Mouse (Mus musculus): Measurements from ENCODE around the gene Ubxn6. TPM values are rescaled to one million over a fixed set of nuclear protein-coding genes. Genes with fewer than 3 reads are reported as not detected.

Ubxn6 gene
- 49.0 and 52.7 TPM in 2 replicates for polyA plus RNA-seq (2016; fragmentation: Nextera tagmentation; extraction: Ambion mirVana)

GRCm38 (mm10) chr17:56074827-56075208 lies at the start of gene Ubxn6:
Gene Ubxn6 (minus strand): TSS chr17:56075028.
- Histone ChIP-seq H3K27me3 (no peaks in the 10 kb centered on the region), H3K9ac (peak within 1 kb of the TSS; percentile 65), H3K4me1 (peaks cover 17% of the 10 kb centered on the region), H3K9me3 (no peaks in the 10 kb centered on the region), H3K4me2 (replicated peaks) (peak within 1 kb of the TSS; percentile 57), H3K36me3 (peaks cover 24% of the 10 kb centered on the region), H3K4me3 (peak within 1 kb of the TSS; percentile 73), H3K27ac (peak within 1 kb of the TSS; percentile 94)
- ATAC-seq (ENCODE audit: insufficient number of reproducible peaks, insufficient read depth, low FRiP score, low TSS enrichment): peak; percentile 44; the same call in 1 of the 2 replicates
- under 1% methylated on average over 35 of the region's 35 CpGs for WGBS

DNA sequence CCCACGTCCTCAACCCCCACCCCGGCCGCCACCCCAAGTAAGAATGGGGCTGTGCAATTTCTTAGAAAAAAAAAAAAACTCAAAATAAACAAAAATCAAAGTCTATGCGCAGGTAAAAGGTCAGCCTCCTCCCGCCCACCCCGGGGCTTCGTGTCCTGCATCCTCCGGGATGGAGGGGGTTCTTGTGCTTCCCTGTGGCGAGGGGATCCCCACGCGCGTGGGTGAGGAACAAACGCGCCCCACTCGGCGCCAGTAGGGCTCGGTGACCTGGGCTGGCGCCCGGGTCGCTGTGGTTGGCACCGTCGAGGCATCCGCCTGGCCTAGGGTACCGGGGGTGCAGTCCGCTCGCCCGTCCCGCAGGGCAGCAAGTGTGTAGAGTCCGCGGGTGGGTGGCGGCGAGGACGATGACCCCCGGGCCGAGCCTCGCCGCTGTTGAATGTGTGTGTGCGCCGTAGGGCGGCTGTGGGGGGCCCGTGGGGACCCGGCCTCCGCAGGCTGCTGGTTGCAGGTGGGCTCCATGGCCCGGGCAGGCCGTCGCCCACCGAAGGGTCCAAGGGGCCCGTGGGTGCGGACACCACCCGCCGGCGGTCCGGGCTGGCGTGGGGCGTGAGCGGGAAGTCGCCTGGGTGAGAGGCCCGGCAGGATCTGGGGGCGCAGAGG lies 49.0 kb upstream of the Ubxn6 start:
- Histone ChIP-seq H3K27ac (no peak overlapping the region), H3K9me3 (peaks cover 15% of the 10 kb centered on the region)
- no peak for ATAC-seq (ENCODE audit: insufficient number of reproducible peaks, insufficient read depth, low FRiP score, low TSS enrichment)

GRCm38 (mm10) chr17:56123161-56123560 lies 48.3 kb upstream of the Ubxn6 start:
- Histone ChIP-seq H3K27ac (no peak overlapping the region), H3K4me3 (no peak overlapping the region), H3K9me3 (peaks cover 15% of the 10 kb centered on the region), H3K4me1 (peaks cover 20% of the 10 kb centered on the region), H3K9ac (no peak overlapping the region), H3K27me3 (peaks cover 67% of the 10 kb centered on the region), H3K36me3 (no peaks in the 10 kb centered on the region), H3K4me2 (replicated peaks) (no peak overlapping the region)
- ATAC-seq (ENCODE audit: insufficient number of reproducible peaks, insufficient read depth, low FRiP score, low TSS enrichment): no peak
- WGBS: 88% methylated on average over 12 of the region's 12 CpGs

More for the DNA sequence above, 49.0 kb upstream of the Ubxn6 start:
- H3K36me3 ChIP-seq: no peaks in the 10 kb centered on the region
- H3K4me2 ChIP-seq (replicated peaks): peak overlapping the region; percentile 65
- peak overlapping the region; percentile 36 for H3K4me3 ChIP-seq
- H3K9ac ChIP-seq: peak overlapping the region; percentile 51
- peaks cover 20% of the 10 kb centered on the region for H3K4me1 ChIP-seq
- 42% methylated on average over 59 of the region's 59 CpGs for WGBS
- H3K27me3 ChIP-seq: peaks cover 60% of the 10 kb centered on the region

DNA sequence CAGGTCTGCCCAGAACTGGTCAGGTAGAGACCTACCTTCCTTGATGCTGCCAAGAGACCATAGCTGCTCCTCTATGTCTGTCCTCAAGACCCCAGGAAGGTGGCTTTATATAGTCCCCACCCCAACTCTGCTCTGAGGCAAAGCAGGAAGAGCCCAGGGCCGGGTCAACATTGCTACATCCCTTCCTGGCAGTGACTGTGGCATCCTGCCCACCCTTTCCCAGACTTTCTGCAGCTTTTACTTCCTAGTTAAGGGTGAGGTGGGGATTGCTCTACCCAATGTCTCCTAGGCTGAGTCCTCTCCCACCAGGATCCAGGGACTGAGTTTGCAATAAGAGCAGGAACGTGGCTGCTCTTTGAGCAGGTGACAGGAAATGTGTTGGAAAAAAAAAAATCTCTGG lies 47.0 kb upstream of the Ubxn6 start, which contains the start of gene Lrg1:
Gene Lrg1 (minus strand): TSS at position 176 of the 400 bp plus-strand sequence.
- no peak for ATAC-seq (ENCODE audit: insufficient number of reproducible peaks, insufficient read depth, low FRiP score, low TSS enrichment)
- 66% methylated on average over 2 of the region's 2 CpGs for WGBS
- peaks cover 15% of the 10 kb centered on the region for H3K9me3 ChIP-seq

DNA sequence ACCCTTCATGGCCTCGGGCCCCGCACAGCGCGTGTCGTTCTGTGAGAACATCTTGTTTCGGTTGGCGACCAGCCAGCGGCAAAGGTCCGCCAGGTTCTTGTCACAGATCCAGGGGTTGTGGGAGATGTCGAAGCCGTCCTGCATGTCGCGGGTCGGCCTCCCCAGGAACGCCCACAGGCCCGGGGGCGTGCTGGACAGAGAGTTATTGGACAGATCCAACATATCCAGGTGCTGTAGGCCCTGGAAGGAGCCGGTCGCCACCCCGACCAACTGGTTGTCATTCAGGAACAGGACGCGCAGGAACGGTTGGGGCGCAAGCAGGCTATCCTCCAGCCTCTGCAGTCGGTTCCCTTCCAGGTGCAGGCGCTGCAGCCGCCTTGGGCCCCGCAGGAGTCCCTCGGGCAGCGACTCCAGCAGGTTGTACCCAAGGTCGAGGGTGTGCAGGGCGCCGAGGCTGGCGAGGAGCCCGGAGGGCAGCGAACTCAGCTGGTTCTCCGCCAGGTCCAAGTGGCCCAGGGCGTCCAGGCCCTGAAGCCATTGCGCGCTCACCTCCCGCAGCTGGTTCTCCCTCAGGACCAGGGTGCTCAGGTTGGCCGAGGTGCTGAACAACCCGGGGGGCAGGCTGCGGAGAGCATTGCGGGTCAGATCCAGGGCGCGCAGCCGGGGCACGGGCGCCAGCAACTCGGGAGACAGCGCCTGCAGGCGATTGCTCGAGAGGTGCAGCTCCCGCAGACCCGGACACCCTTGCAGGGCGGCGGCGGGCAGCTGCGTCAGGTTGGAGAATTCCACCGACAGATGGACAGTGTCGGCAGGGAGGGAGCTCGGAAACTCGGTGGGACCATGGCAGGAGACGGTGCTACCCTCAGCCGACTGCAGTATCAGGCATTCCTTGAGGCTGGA lies 45.4 kb upstream of the Ubxn6 start:
- H3K27ac ChIP-seq: no peak overlapping the region
- H3K4me1 ChIP-seq: peaks cover 26% of the 10 kb centered on the region
- H3K4me2 ChIP-seq (replicated peaks): peak overlapping the region; percentile 22
- 0 out of 2 replicates have a peak overlapping the region, but pooled peaks have one; percentile 12 for H3K4me3 ChIP-seq
- no peak overlapping the region for H3K9ac ChIP-seq
- no peak for ATAC-seq (ENCODE audit: insufficient number of reproducible peaks, insufficient read depth, low FRiP score, low TSS enrichment)
- peaks cover 15% of the 10 kb centered on the region for H3K9me3 ChIP-seq
- H3K27me3 ChIP-seq: peaks cover 85% of the 10 kb centered on the region
- H3K36me3 ChIP-seq: no peaks in the 10 kb centered on the region
- 6% methylated on average over 66 of the region's 66 CpGs for WGBS

More for the DNA sequence above, 47.0 kb upstream of the Ubxn6 start, which contains the start of gene Lrg1:
- no peaks in the 10 kb centered on the region for H3K36me3 ChIP-seq
- peaks cover 77% of the 10 kb centered on the region for H3K27me3 ChIP-seq
- H3K27ac ChIP-seq: no peak within 1 kb of the TSS
- H3K4me1 ChIP-seq: peaks cover 26% of the 10 kb centered on the region
- H3K4me3 ChIP-seq: no peak within 1 kb of the TSS
- 0 out of 2 replicates have a peak within 1 kb of the TSS, but pooled peaks have one; percentile 22 for H3K4me2 ChIP-seq (replicated peaks)
- H3K9ac ChIP-seq: no peak within 1 kb of the TSS

GRCm38 (mm10) chr17:56119431-56119830 lies 44.6 kb upstream of the Ubxn6 start:
- ATAC-seq (ENCODE audit: insufficient number of reproducible peaks, insufficient read depth, low FRiP score, low TSS enrichment): no peak
- H3K27ac ChIP-seq: no peak overlapping the region
- H3K4me3 ChIP-seq: peak overlapping the region; percentile 9; the same call in 1 of the 2 replicates
- WGBS: 41% methylated on average over 12 of the region's 12 CpGs
- H3K36me3 ChIP-seq: no peaks in the 10 kb centered on the region
- peaks cover 15% of the 10 kb centered on the region for H3K9me3 ChIP-seq
- H3K9ac ChIP-seq: no peak overlapping the region
- peaks cover 81% of the 10 kb centered on the region for H3K27me3 ChIP-seq
- H3K4me2 ChIP-seq (replicated peaks): peak overlapping the region; percentile 2; the same call in 1 of the 2 replicates
- peaks cover 24% of the 10 kb centered on the region for H3K4me1 ChIP-seq

- H3K4me1 ChIP-seq: peaks cover 17% of the 10 kb centered on the region
- H3K27ac ChIP-seq: no peak within 1 kb of the TSS
- WGBS: under 1% methylated on average over 27 of the region's 27 CpGs
- no peak within 1 kb of the TSS for H3K9ac ChIP-seq
- H3K27me3 ChIP-seq: peaks cover 59% of the 10 kb centered on the region
- no peak for ATAC-seq (ENCODE audit: insufficient number of reproducible peaks, insufficient read depth, low FRiP score, low TSS enrichment)
- H3K9me3 ChIP-seq: peaks cover 3% of the 10 kb centered on the region
- no peaks in the 10 kb centered on the region; the same call in 1 of the 2 replicates for H3K36me3 ChIP-seq
- H3K4me2 ChIP-seq (replicated peaks): peak within 1 kb of the TSS; percentile 49
- peak within 1 kb of the TSS; percentile 26 for H3K4me3 ChIP-seq
These were observed 42.5 kb upstream of the Ubxn6 start, which contains the start of gene Plin5 for GRCm38 (mm10) chr17:56117251-56117710. Gene Plin5 (minus strand): TSS chr17:56117596.

DNA sequence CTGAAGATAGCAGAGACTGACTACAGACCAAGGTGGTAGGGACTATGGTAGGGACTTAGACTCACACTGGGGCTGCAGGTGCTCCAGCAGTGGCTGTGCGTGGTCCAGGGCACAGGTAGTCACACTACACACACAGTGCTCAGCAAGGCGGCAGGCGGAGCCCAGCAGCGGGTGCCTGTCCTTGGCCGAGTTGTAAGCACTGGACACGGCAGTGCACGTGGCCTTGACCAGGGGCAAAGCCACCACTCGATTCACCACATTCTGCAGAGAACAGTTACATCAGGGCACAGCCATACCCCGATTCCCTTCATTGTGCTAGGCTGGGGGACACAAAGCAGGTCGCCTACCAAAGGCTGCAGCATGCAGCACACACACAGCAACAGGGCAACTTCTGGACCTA lies 41.4 kb upstream of the Ubxn6 start:
- H3K4me3 ChIP-seq: no peak overlapping the region
- no peak overlapping the region for H3K27ac ChIP-seq
- H3K36me3 ChIP-seq: no peaks in the 10 kb centered on the region; the same call in 1 of the 2 replicates
- peaks cover 48% of the 10 kb centered on the region for H3K27me3 ChIP-seq
- no peaks in the 10 kb centered on the region for H3K9me3 ChIP-seq
- 77% methylated on average over 10 of the region's 10 CpGs for WGBS
- H3K4me1 ChIP-seq: peaks cover 17% of the 10 kb centered on the region
- H3K9ac ChIP-seq: no peak overlapping the region
- H3K4me2 ChIP-seq (replicated peaks): no peak overlapping the region
- ATAC-seq (ENCODE audit: insufficient number of reproducible peaks, insufficient read depth, low FRiP score, low TSS enrichment): no peak

DNA sequence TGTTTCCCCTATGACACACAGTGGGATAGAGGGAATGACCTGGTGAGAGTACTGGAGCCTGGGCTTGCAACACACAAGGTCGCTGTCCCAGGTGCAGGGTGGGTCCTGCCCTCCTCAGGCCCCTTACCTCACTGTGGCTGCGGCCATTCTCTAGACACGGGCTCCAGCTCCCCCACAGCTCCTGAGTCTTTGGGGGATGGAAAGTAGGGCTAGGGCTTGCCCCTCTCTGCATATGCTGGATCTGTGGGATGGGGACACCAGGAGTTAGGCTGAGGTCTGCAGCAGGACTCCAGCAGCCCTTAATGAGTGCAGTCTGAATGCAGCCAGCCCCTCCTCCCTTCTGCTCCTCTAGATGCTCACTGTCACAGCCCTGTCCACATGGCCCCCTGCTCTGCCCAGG lies 37.9 kb upstream of the Ubxn6 start:
- Histone ChIP-seq H3K4me1 (peaks cover 6% of the 10 kb centered on the region), H3K36me3 (no peaks in the 10 kb centered on the region; the same call in 1 of the 2 replicates), H3K27ac (no peak overlapping the region), H3K4me3 (no peak overlapping the region), H3K9ac (no peak overlapping the region), H3K9me3 (no peaks in the 10 kb centered on the region), H3K4me2 (replicated peaks) (no peak overlapping the region), H3K27me3 (peaks cover 16% of the 10 kb centered on the region)
- no peak for ATAC-seq (ENCODE audit: insufficient number of reproducible peaks, insufficient read depth, low FRiP score, low TSS enrichment)
- WGBS: 78% methylated on average over 3 of the region's 3 CpGs

- Histone ChIP-seq H3K4me3 (no peak overlapping the region), H3K27ac (no peak overlapping the region), H3K9ac (no peak overlapping the region), H3K9me3 (no peaks in the 10 kb centered on the region), H3K4me2 (replicated peaks) (no peak overlapping the region), H3K4me1 (no peaks in the 10 kb centered on the region), H3K27me3 (peaks cover 8% of the 10 kb centered on the region), H3K36me3 (no peaks in the 10 kb centered on the region; the same call in 1 of the 2 replicates)
- WGBS: 40% methylated on average over 5 of the region's 5 CpGs
- 0 out of 2 replicates have a peak, but pooled peaks have one; percentile 11 for ATAC-seq (ENCODE audit: insufficient number of reproducible peaks, insufficient read depth, low FRiP score, low TSS enrichment)
These were observed 37.0 kb upstream of the Ubxn6 start for GRCm38 (mm10) chr17:56111864-56112263.

GRCm38 (mm10) chr17:56111021-56111420 lies 36.2 kb upstream of the Ubxn6 start:
- Histone ChIP-seq H3K9me3 (no peaks in the 10 kb centered on the region), H3K36me3 (no peaks in the 10 kb centered on the region; the same call in 1 of the 2 replicates), H3K4me2 (replicated peaks) (no peak overlapping the region), H3K4me3 (no peak overlapping the region), H3K4me1 (no peaks in the 10 kb centered on the region), H3K27me3 (no peaks in the 10 kb centered on the region), H3K9ac (no peak overlapping the region), H3K27ac (no peak overlapping the region)
- 67% methylated on average over 1 of the region's 1 CpGs for WGBS
- ATAC-seq (ENCODE audit: insufficient number of reproducible peaks, insufficient read depth, low FRiP score, low TSS enrichment): no peak

Data from embryonic facial prominence, embryonic 12.5 days (tissue).